Mouse (Mus musculus): Measurements from ENCODE around the gene Nsd2. TPM values are rescaled to one million over a fixed set of nuclear protein-coding genes. Genes with fewer than 3 reads are reported as not detected.
A peak's percentile ranks its signal among the peaks of the same experiment; 100 is the strongest.
"Not testable (repeated sequence)": the region's sequence is repeated elsewhere in the genome, so short reads cannot be mapped to it uniquely, and the experiment has no call there.

The Nsd2 gene
- total RNA-seq, 2 experiments from 2014 or later, result 127 to 243 TPM

GRCm38 (mm10) chr5:33921486-33922235, 101.1 kb downstream of the Nsd2 start:
- ATAC-seq (replicated peaks; ENCODE audit: low FRiP score, poor library complexity, severe bottlenecking), result no peak

GRCm38 (mm10) chr5:33922566-33922965, 102.0 kb downstream of the Nsd2 start:
- ATAC-seq (replicated peaks; ENCODE audit: low FRiP score, poor library complexity, severe bottlenecking), result no peak

GRCm38 (mm10) chr5:33926170-33926569, 105.6 kb downstream of the Nsd2 start:
- no peak for ATAC-seq (replicated peaks; ENCODE audit: low FRiP score, poor library complexity, severe bottlenecking)

GRCm38 (mm10) chr5:33932413-33932812, 111.9 kb downstream of the Nsd2 start:
- ATAC-seq (replicated peaks; ENCODE audit: low FRiP score, poor library complexity, severe bottlenecking), result no peak

GRCm38 (mm10) chr5:33934081-33934480, 113.6 kb downstream of the Nsd2 start:
- no peak for ATAC-seq (replicated peaks; ENCODE audit: low FRiP score, poor library complexity, severe bottlenecking)

- ATAC-seq (replicated peaks; ENCODE audit: low FRiP score, poor library complexity, severe bottlenecking), result no peak
These were observed 114.4 kb downstream of the Nsd2 start for GRCm38 (mm10) chr5:33934877-33935276.

- ATAC-seq (replicated peaks; ENCODE audit: low FRiP score, poor library complexity, severe bottlenecking), result no peak; the same call in 1 of the 2 replicates
These were observed 115.2 kb downstream of the Nsd2 start for GRCm38 (mm10) chr5:33935700-33936111.

- peak; percentile 95 for ATAC-seq (replicated peaks; ENCODE audit: low FRiP score, poor library complexity, severe bottlenecking)
These were observed 115.7 kb downstream of the Nsd2 start, which contains the start of gene Nelfa for GRCm38 (mm10) chr5:33936120-33936707. Gene Nelfa (minus strand): TSS chr5:33936413.

- ATAC-seq (replicated peaks; ENCODE audit: low FRiP score, poor library complexity, severe bottlenecking), result no peak
These were observed 116.7 kb downstream of the Nsd2 start for GRCm38 (mm10) chr5:33937230-33937629.

GRCm38 (mm10) chr5:33938448-33938847, 117.9 kb downstream of the Nsd2 start:
- ATAC-seq (replicated peaks; ENCODE audit: low FRiP score, poor library complexity, severe bottlenecking), result no peak

- ATAC-seq (replicated peaks; ENCODE audit: low FRiP score, poor library complexity, severe bottlenecking), result not testable (repeated sequence)
These were observed 126.5 kb downstream of the Nsd2 start for GRCm38 (mm10) chr5:33947035-33947434.

Other genes with a start within 250 kb of the Nsd2 start
- gene Fam53a, start 191.1 kb upstream of the Nsd2 start, total RNA-seq (2015; ENCODE audit: low replicate concordance), result 8.0 and 9.7 TPM in 2 replicates
- gene Fam53a, start 191.1 kb upstream of the Nsd2 start, total RNA-seq (2017; ENCODE audit: low replicate concordance), result 3.0 and 29.2 TPM in 2 replicates
- not detected in 2 replicates for gene Gm9903, start 190.8 kb upstream of the Nsd2 start, total RNA-seq (2015; ENCODE audit: low replicate concordance)
- gene Gm9903, start 190.8 kb upstream of the Nsd2 start, total RNA-seq (2017; ENCODE audit: low replicate concordance), result 0.77 TPM in 1 of 2 replicates, not detected in the other
- gene Slbp, start 168.2 kb upstream of the Nsd2 start, total RNA-seq (2015; ENCODE audit: low replicate concordance), result 377 and 483 TPM in 2 replicates
- 503 and 597 TPM in 2 replicates for gene Slbp, start 168.2 kb upstream of the Nsd2 start, total RNA-seq (2017; ENCODE audit: low replicate concordance)
- 544 and 682 TPM in 2 replicates for gene Tacc3, start 162.6 kb upstream of the Nsd2 start, total RNA-seq (2015; ENCODE audit: low replicate concordance)
- gene Tacc3, start 162.6 kb upstream of the Nsd2 start, total RNA-seq (2017; ENCODE audit: low replicate concordance), result 404 and 639 TPM in 2 replicates
- gene Tmem129, start 162.3 kb upstream of the Nsd2 start, total RNA-seq (2015; ENCODE audit: low replicate concordance), result 44.4 and 49.4 TPM in 2 replicates
- gene Tmem129, start 162.3 kb upstream of the Nsd2 start, total RNA-seq (2017; ENCODE audit: low replicate concordance), result 28.2 and 37.7 TPM in 2 replicates
- not detected in 2 replicates for gene Fgfr3, start 99.1 kb upstream of the Nsd2 start, total RNA-seq (2015; ENCODE audit: low replicate concordance)
- gene Fgfr3, start 99.1 kb upstream of the Nsd2 start, total RNA-seq (2017; ENCODE audit: low replicate concordance), result not detected in 2 replicates
- gene Letm1, start 37.9 kb upstream of the Nsd2 start, total RNA-seq (2015; ENCODE audit: low replicate concordance), result 7.6 and 13.8 TPM in 2 replicates
- gene Letm1, start 37.9 kb upstream of the Nsd2 start, total RNA-seq (2017; ENCODE audit: low replicate concordance), result 8.3 and 13.4 TPM in 2 replicates
- gene Nelfa, start 115.7 kb downstream of the Nsd2 start, total RNA-seq (2015; ENCODE audit: low replicate concordance), result 12.3 and 28.1 TPM in 2 replicates
- 12.5 and 25.8 TPM in 2 replicates for gene Nelfa, start 115.7 kb downstream of the Nsd2 start, total RNA-seq (2017; ENCODE audit: low replicate concordance)
- gene Gm1673, start 162.7 kb downstream of the Nsd2 start, total RNA-seq (2015; ENCODE audit: low replicate concordance), result not detected in 2 replicates
- gene Gm1673, start 162.7 kb downstream of the Nsd2 start, total RNA-seq (2017; ENCODE audit: low replicate concordance), result not detected in 2 replicates
- gene Nat8l, start 175.3 kb downstream of the Nsd2 start, total RNA-seq (2015; ENCODE audit: low replicate concordance), result 0.72 TPM in 1 of 2 replicates, not detected in the other
- 0.15 and 0.77 TPM in 2 replicates for gene Nat8l, start 175.3 kb downstream of the Nsd2 start, total RNA-seq (2017; ENCODE audit: low replicate concordance)